Mouse (Mus musculus): ENCODE measurements at regions not wholly inside any gene's neighbourhood (a gene's known extent, or its start where the extent isn't known, plus 50 kb on each side); places are given as distances from the start of the nearest gene placed in this dataset.

DNA sequence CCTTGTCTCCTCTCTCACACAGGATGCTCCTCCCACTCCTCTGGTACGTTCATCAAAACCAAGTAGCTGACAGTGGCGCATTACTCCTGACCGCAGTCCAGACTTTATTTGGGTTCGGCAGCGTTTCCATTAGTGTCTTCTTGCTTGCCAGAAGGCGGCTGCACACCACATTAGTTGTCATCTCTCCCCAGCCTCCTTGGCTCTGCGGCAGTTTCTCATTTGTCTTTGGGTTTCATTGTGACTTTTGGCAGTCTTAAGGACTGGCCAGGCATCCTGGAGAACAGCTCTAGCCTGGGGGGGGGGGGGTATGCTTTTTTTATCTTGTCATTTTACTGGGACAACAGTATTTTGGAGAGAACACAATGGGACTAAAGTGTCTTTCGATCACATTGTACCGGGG is 209.0 kb upstream of the Prickle1 start:
- intact Hi-C loops (cut with DNase I): no loop called here

GRCm38 (mm10) chr15:93790531-93790930 is 194.8 kb upstream of the Prickle1 start:
- intact Hi-C loops (cut with DNase I): no loop called here

GRCm38 (mm10) chr15:93789762-93790161 is 194.1 kb upstream of the Prickle1 start:
- intact Hi-C loops (cut with DNase I): no loop called here

DNA sequence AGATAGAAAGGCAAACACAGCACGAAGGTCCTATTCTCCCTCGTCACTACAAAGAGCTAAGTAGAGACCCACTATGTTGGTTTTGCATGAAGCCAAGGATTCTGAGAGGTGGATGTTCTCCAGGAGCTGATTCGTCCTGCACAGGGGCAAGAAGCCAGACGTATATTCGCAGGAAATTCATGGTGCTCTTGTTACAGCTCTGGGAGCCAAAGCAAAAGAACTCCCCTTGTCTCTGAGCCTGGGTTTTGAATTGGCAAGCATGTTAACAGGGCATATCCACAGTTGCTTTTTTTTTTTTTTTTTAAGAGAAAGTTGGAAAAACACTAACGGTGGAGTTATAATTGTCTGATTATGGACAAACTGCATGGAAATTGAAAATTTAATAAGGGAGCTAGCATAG is 191.7 kb upstream of the Prickle1 start:
- intact Hi-C loops (cut with DNase I): no loop called here

GRCm38 (mm10) chr15:93785846-93786412 is 190.2 kb upstream of the Prickle1 start:
- intact Hi-C loops (cut with DNase I): no loop called here

DNA sequence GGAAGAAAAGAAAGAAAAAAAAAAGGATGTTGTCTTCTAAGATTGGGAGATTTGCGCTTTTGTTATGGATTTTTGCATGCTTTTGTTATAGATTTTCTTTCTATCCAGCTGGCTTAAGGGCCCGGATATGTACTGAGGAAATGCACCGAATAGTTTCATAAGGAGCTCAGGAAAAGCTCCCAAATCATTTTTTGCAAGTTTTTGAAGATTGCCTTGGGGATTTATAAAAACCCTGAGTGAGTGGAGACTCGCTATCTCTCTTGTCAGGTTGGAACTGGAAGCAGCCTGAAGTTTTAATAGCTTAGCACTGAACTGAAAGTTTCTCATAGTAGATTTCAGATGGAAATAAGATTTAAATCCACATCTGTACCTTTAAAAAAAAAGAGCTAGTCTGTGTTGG is 188.0 kb upstream of the Prickle1 start:
- intact Hi-C loops (cut with DNase I): no loop called here

GRCm38 (mm10) chr15:93775199-93775745 is 179.6 kb upstream of the Prickle1 start:
- intact Hi-C loops (cut with DNase I): no loop called here

DNA sequence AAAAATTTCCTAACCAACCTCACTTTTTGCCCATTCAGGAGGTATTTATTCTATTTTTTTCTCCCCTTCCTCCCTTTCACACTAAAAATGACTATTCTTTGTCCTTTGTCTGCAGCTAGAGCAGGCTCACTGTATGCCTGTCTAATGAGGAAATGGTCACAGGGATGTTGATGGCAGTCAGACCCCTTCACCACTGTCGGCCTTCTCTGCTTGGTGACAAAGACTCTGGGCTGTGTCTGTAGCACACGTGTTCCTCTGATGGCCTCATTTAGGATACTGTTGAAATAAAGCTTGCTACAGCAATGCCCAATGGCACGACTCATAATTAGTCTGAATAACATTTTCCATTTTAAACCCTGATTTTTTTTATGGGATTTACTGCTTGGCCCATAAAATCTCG is 178.6 kb upstream of the Prickle1 start:
- intact Hi-C loops (cut with DNase I): no loop called here

DNA sequence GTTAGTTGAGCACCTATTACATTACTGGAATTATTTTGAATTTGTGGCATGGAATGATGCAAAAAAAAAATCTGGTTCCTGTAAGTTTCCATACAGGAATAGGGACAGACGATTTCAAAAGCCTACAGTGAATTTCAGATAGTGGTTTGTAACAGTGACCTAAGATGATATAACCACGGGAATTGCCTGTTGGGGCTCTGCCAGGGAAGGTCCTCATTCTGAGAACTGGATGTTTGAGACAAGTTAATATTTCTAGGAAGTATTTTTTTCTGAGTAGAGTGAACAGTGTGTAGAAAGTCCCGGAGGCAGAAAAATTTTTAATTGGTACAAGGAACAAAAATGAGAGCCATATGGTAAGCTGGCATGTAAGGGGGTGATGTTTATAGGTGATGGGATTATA is 171.3 kb upstream of the Prickle1 start:
- intact Hi-C loops (cut with DNase I): no loop called here

DNA sequence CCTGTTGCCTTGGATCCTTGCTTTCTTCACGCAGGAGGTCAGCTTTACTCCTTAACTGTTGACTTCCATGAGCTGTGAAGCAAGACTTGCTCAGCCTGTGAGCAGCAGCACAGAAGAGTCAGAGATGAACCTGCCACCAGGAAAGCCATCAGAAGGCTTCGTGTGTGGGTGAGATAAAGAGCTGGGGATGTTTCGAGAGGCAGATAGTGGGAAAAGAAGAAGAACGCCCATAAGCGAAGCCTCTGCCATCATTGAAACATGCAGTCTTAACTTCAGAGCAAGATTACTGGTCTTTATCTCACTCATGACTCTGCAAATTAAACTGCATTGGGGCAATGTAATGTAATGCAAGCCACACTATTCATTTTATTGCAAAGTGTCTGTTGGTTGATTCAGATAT is 167.4 kb upstream of the Prickle1 start:
- intact Hi-C loops (cut with DNase I): no loop called here

DNA sequence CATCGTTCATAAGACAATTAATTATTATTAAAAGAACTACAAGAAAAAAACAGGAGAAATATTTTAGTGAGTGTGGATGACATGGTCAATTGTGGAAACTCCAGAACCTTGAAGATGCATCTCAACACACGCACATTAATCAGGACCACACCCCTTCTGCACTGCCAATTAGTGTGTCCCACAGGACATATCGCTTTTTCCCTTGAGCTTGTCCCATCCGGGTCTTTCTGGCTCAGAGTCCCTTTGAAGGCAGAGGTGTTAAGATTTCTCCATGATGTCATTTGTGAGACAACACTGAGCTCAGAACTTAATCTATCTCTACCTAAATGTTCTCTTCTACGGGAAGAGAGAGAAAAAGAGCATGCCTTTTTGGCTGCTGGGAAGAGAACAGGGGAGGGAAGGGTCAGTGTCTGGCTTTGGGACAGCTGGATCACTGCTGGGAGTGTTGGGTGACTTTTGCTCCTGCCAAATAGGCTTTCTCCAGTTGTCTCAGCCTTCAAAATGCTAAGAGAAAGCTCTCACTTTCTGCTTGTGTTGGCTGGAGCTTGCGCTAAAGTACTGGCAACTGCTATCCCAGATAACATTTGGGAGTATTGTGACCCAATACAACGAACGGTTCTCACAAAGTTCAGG is 162.6 kb upstream of the Prickle1 start:
- intact Hi-C loops (cut with DNase I): no loop called here

- intact Hi-C loops (cut with DNase I): no loop called here
Measured at GRCm38 (mm10) chr15:93755989-93756388, 160.3 kb upstream of the Prickle1 start.

DNA sequence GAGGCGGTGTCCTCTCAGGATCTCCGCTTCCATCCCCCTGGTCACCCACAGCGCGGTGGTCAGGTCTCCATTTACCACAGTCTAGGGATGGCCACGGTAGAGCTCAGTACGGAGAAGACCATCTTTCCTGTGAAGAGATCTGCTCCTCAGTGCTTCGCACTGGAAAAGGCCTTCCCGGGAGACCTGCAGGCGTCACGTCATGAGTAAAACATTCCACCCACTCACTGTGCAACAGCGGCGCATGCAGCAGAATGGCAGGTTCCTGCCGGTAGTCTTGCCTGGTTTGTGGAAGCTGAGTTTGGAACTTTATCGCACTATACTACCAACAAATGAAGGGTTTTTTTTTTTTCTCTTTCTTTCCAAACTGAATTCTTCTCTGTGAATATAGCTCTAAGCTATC is 156.1 kb upstream of the Prickle1 start:
- intact Hi-C loops (cut with DNase I): no loop called here

DNA sequence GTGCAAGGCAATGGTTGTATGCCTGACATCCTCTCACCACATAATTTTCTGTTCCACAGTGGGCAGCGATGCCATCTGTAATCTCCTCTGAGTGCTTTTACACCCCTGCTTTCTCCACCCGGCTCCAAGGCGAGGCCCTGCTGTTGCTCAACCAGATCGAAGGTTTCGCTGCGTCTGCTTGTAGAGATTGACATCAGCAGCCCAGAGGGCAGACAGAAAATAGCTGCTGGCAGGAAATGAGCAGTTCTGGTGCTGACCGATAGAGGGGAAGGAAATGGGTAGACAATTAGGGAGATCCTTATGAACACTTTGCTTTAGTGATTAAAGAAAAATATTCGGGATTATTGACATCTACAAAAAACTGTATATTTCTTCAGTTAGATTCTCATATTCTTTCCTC is 155.3 kb upstream of the Prickle1 start:
- intact Hi-C loops (cut with DNase I): no loop called here

DNA sequence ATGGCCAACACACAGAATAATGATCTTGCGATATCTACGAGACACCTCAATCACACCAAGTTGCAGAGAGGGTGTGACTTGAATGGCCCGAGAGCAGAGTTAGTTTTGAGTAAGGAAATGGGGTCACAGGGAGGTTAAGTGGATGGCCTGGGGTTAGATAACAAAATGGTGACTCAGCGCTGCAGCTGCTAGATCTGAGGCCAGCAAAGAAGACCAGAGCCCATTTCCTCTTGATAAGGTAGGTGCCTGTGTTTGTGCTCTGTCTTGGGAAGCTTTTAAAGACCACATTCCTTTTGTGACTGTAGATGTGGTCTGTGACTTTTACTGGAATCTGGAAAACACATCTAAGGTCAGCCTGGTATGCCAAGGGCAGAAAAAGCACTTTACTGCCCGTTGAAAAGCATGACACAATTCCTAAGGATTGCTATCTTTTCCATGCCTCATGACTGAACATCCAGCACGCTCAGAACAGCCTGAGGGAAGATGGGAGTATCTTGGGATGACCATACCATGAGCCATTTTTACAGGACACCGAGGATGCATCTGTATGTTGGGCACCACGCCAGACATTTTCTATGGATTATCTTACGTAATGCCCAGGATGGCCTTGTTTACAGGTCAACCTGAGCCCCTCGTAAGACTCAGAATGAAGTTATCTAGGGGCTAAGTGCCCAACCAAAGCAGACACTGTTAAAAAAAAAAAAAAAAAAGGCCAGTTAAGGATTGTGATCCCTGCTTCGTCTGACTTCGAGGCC is 148.7 kb upstream of the Prickle1 start:
- intact Hi-C loops (cut with DNase I): no loop called here

- intact Hi-C loops (cut with DNase I): no loop called here
Measured at GRCm38 (mm10) chr15:93733731-93734510, 138.2 kb upstream of the Prickle1 start.

- intact Hi-C loops (cut with DNase I): no loop called here
Measured at GRCm38 (mm10) chr15:93732825-93733224, 137.1 kb upstream of the Prickle1 start.

DNA sequence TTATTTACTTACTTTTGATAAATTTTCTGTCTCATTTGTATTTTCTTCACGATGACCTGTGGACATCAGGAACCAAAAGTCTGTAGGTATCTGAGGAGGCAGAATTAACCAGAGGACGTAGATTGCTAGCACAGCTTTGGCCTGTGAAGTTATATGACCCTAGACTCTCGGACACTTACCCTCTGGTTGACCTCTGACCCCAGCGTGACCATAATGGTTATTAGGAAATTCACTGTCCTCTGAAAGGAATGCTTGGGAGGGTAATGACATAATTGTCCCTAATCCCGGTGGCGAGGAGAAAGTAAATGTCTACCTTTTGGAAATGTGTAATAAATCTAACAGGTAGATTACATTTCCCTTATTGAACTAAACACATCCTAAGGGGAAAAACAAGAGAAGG is 135.5 kb upstream of the Prickle1 start:
- intact Hi-C loops (cut with DNase I): no loop called here

DNA sequence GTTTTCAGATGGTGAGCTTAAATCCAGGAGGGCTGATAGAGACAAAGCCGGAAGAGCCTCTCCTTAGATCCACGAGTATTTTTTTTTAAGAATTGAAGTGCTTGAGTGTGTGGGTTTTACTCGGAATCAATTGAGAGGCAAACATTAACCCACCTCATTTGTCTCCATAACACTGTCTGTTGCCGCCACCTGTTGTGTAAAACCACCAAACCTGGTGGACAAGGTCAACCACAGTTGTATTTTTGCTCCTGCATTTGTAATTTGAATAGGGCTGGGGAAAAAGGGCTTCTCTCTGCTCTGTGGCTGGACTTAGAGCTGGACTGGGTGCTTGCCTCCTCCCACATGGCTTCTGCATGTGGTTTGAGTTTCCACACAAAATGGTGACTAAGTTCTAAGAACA is 119.8 kb upstream of the Prickle1 start:
- intact Hi-C loops (cut with DNase I): no loop called here

GRCm38 (mm10) chr15:93713428-93713827 is 117.7 kb upstream of the Prickle1 start:
- intact Hi-C loops (cut with DNase I): no loop called here

DNA sequence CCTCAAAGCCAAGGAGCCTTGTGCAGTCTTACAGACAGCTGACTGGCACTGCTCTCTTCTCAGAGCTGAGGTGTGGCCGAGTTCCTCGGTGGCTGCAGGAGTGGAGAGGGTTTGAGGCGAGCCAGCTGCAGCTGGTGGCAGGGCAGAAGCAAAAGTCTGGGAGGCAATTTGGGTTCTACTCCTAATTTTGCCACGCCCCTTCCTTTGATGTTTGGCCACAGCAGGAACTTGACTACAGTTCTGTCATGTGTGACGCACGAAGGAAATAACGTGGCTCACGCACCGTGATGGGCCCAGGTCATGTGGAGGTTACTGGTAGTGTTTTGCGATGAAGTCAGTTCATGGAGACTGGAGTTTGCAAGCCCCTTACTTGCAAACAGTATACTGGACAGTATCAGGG is 116.9 kb upstream of the Prickle1 start:
- intact Hi-C loops (cut with DNase I): no loop called here
